Mouse (Mus musculus) hematopoietic stem cell, adult 5-6 weeks (primary cell): ENCODE measurements around the gene Cmip. TPM values are rescaled to one million over a fixed set of nuclear protein-coding genes. Genes with fewer than 3 reads are reported as not detected.

Experiments used
- ATAC-seq, 2 experiments: fragments of 125-278 bp in 1 of 2; replicated peaks in 1 of 2; 2 replicates each; pipeline ENCODE4 v1.8.0; 2016 to 2017; ENCODE audit warnings: inconsistent platforms in 2 of 2, mild to moderate bottlenecking in 2 of 2, moderate number of reproducible peaks in 2 of 2, low read depth in 1 of 2, moderate TSS enrichment in 1 of 2; ENCODE audit not compliant: low FRiP score in 2 of 2, poor library complexity in 2 of 2, severe bottlenecking in 2 of 2, insufficient read depth in 1 of 2, low TSS enrichment in 1 of 2
- total RNA-seq: library from RNA; stranded (forward); fragments of 172-1452, 232-1000 nt; gene quantifications from 2 replicates; pipeline ENCODE4 v1.2.3, GENCODE M21; 2017

The Cmip gene
- total RNA-seq, 1 experiment from 2014 or later, result 11.1 TPM

- ATAC-seq, result no peak
Measured at GRCm38 (mm10) chr8:117440317-117440716, 183.5 kb downstream of the Cmip start.

- no peak for ATAC-seq
Measured at GRCm38 (mm10) chr8:117440759-117441158, 183.9 kb downstream of the Cmip start.

GRCm38 (mm10) chr8:117445507-117445906 is 188.6 kb downstream of the Cmip start:
- no peak for ATAC-seq

- no peak for ATAC-seq
Measured at GRCm38 (mm10) chr8:117446344-117446997, 189.6 kb downstream of the Cmip start.

- ATAC-seq, result no peak
Measured at GRCm38 (mm10) chr8:117451072-117451471, 194.2 kb downstream of the Cmip start.

GRCm38 (mm10) chr8:117453974-117454373 is 197.1 kb downstream of the Cmip start:
- no peak for ATAC-seq

- ATAC-seq, result no peak
Measured at GRCm38 (mm10) chr8:117454516-117455116, 197.8 kb downstream of the Cmip start.

GRCm38 (mm10) chr8:117455701-117456100 is 198.8 kb downstream of the Cmip start:
- no peak for ATAC-seq

GRCm38 (mm10) chr8:117458440-117458839 is 201.6 kb downstream of the Cmip start:
- ATAC-seq, result no peak

GRCm38 (mm10) chr8:117462701-117463284 is 205.9 kb downstream of the Cmip start:
- ATAC-seq, result no peak

- no peak for ATAC-seq
Measured at GRCm38 (mm10) chr8:117464525-117464924, 207.7 kb downstream of the Cmip start.

- peak; percentile 70 to 75 for ATAC-seq
Measured at GRCm38 (mm10) chr8:117465250-117465649, 208.4 kb downstream of the Cmip start.

- no peak for ATAC-seq
Measured at GRCm38 (mm10) chr8:117467466-117467865, 210.6 kb downstream of the Cmip start.

GRCm38 (mm10) chr8:117469431-117470341 is 212.8 kb downstream of the Cmip start:
- ATAC-seq, result 0 out of 4 replicates have a peak, but pooled peaks of 1 of the 2 experiments have one; percentile 5

- ATAC-seq, result peak; percentile 66 to 76
Measured at GRCm38 (mm10) chr8:117470342-117470781, 213.5 kb downstream of the Cmip start.

- ATAC-seq, result peak; percentile 38 to 47
Measured at GRCm38 (mm10) chr8:117471174-117471573, 214.3 kb downstream of the Cmip start.

GRCm38 (mm10) chr8:117471655-117472054 is 214.8 kb downstream of the Cmip start:
- ATAC-seq, result no peak

- no peak for ATAC-seq
Measured at GRCm38 (mm10) chr8:117472332-117472731, 215.5 kb downstream of the Cmip start.
